Mouse (Mus musculus) myocyte (in vitro differentiated cells): ENCODE measurements around the gene Gm15517.

Source experiments
- MAX ChIP-seq: IDR thresholded peaks from one replicate; pipeline ENCODE4 v1.6.1; 2011; ENCODE audit warnings: low read depth, mild to moderate bottlenecking, control low read depth
- MYOD1 ChIP-seq, 3 experiments: IDR thresholded peaks; one replicate each; pipeline ENCODE4 v1.6.1; 2011; ENCODE audit warnings: control low read depth in 2 of 3, low read depth in 2 of 3, mild to moderate bottlenecking in 2 of 3, moderate library complexity in 1 of 3; ENCODE audit not compliant: insufficient read length in 2 of 3, control insufficient read depth in 1 of 3
- POLR2A ChIP-seq: IDR thresholded peaks from one replicate; pipeline ENCODE4 v1.6.1; 2011; ENCODE audit warnings: low read depth, mild to moderate bottlenecking, control low read depth, moderate library complexity; ENCODE audit not compliant: insufficient read length

- TF ChIP-seq MAX: no peak
- TF ChIP-seq POLR2A: no peak
- no peak for TF ChIP-seq MYOD1 (IDR thresholded peaks at IDR 0.05; ENCODE audit: control insufficient read depth in 1 of 3, insufficient read length in 2 of 3, low read depth in 2 of 3)
These were observed 14.3 kb downstream of the Gm15517 start for GRCm38 (mm10) chr7:44275546-44275945.
